Mouse (Mus musculus) intestine, embryonic 16.5 days (tissue): ENCODE results near the gene Odf3l2. TPM values are rescaled to one million over a fixed set of nuclear protein-coding genes. Genes with fewer than 3 reads are reported as not detected.

Experiments used
- ATAC-seq: fragments of 200-750 bp; cut with Nextera tagmentation; 2 replicates; pipeline ENCODE4 v1.8.0; 2017; ENCODE audit warnings: moderate TSS enrichment, moderate library complexity
- H3K27ac ChIP-seq: fragments of 300-500 bp; sonication (generic); 2 replicates; pipeline ENCODE4 v1.5.1; 2014; ENCODE audit warnings: mild to moderate bottlenecking, low read length
- H3K27me3 ChIP-seq: fragments of 300-500 bp; sonication (generic); replicated peaks from 2 replicates; pipeline ENCODE4 v1.6.1; 2014; ENCODE audit warnings: low read length, control low read depth, mixed read lengths; ENCODE audit not compliant: control insufficient read depth, insufficient read depth
- H3K36me3 ChIP-seq: fragments of 300-500 bp; sonication (generic); 2 replicates; pipeline ENCODE4 v1.6.1; 2014; ENCODE audit warnings: low read length, control low read depth; ENCODE audit not compliant: control insufficient read depth, insufficient read depth
- H3K4me1 ChIP-seq: fragments of 300-500 bp; sonication (generic); 2 replicates; pipeline ENCODE4 v1.6.1; 2014; ENCODE audit warnings: low read length, control low read depth, mixed read lengths; ENCODE audit not compliant: control insufficient read depth, insufficient read depth
- H3K4me2 ChIP-seq: fragments of 300-500 bp; sonication (generic); 2 replicates; pipeline ENCODE4 v1.6.1; 2014; ENCODE audit warnings: low read depth, low read length, control low read depth
- H3K4me3 ChIP-seq: fragments of 300-500 bp; sonication (generic); 2 replicates; pipeline ENCODE4 v1.5.1; 2014; ENCODE audit warnings: mild to moderate bottlenecking, low read length
- H3K9ac ChIP-seq: fragments of 300-500 bp; sonication (generic); 2 replicates; pipeline ENCODE4 v1.6.1; 2014; ENCODE audit warnings: low read depth, low read length
- H3K9me3 ChIP-seq: fragments of 300-500 bp; sonication (generic); 2 replicates; pipeline ENCODE4 v1.6.1; 2016; ENCODE audit warnings: low read length, control low read depth; ENCODE audit not compliant: control insufficient read depth
- WGBS: fragments of 180-500 bp; shearing (Covaris S2); extraction: QIAGEN DNeasy Blood & Tissue Kit; methylation state at CpG from one replicate; pipeline ENCODE4 v1.1.7; 2014; 5-methylcytosine and 5-hydroxymethylcytosine counted together
- polyA plus RNA-seq: library from polyadenylated mRNA; unstranded; fragments of >200 nt; fragmentation: Nextera tagmentation; extraction: Ambion mirVana; gene quantifications from 2 replicates; pipeline ENCODE4 v1.2.1, GENCODE M21; 2015

Odf3l2 gene
- polyA plus RNA-seq, 1 experiment from 2014 or later, result not detected

- Histone ChIP-seq H3K27me3 (peaks cover 10% of the 10 kb centered on the region; the same call in 1 of the 2 replicates), H3K27ac (peak within 1 kb of the TSS; percentile 33; the same call in 1 of the 2 replicates), H3K9ac (peak within 1 kb of the TSS; percentile 64), H3K4me2 (peak within 1 kb of the TSS; percentile 94), H3K4me1 (peaks cover 16% of the 10 kb centered on the region), H3K4me3 (peak within 1 kb of the TSS; percentile 57), H3K36me3 (no peaks in the 10 kb centered on the region), H3K9me3 (no peaks in the 10 kb centered on the region)
- ATAC-seq, result peak; percentile 71
- under 1% methylated on average over 99 of the region's 116 CpGs for WGBS
Observed at GRCm38 (mm10) chr10:79637128-79638110, 8.1 kb downstream of the Odf3l2 start, which contains the start of gene Shc2. Gene Shc2 (minus strand): TSS chr10:79637918.

GRCm38 (mm10) chr10:79636287-79636686, 9.3 kb downstream of the Odf3l2 start:
- H3K4me2 ChIP-seq, result no peak overlapping the region
- no peak overlapping the region for H3K9ac ChIP-seq
- no peak for ATAC-seq
- no peak overlapping the region for H3K27ac ChIP-seq
- H3K4me3 ChIP-seq, result no peak overlapping the region
- H3K4me1 ChIP-seq, result peaks cover 16% of the 10 kb centered on the region
- H3K27me3 ChIP-seq, result peaks cover 10% of the 10 kb centered on the region; the same call in 1 of the 2 replicates
- 83% methylated on average over 8 of the region's 8 CpGs for WGBS
- H3K9me3 ChIP-seq, result no peaks in the 10 kb centered on the region
- no peaks in the 10 kb centered on the region for H3K36me3 ChIP-seq

GRCm38 (mm10) chr10:79633006-79633777, 12.3 kb downstream of the Odf3l2 start:
- no peak overlapping the region for H3K4me2 ChIP-seq
- peaks cover 2% of the 10 kb centered on the region for H3K4me1 ChIP-seq
- H3K9ac ChIP-seq, result no peak overlapping the region
- H3K27me3 ChIP-seq, result peaks cover 2% of the 10 kb centered on the region; the same call in 1 of the 2 replicates
- no peak overlapping the region for H3K4me3 ChIP-seq
- no peaks in the 10 kb centered on the region for H3K36me3 ChIP-seq
- 81% methylated on average over 17 of the region's 17 CpGs for WGBS
- no peak overlapping the region for H3K27ac ChIP-seq
- ATAC-seq, result no peak
- no peaks in the 10 kb centered on the region for H3K9me3 ChIP-seq

- Histone ChIP-seq H3K27ac (no peak overlapping the region), H3K36me3 (no peaks in the 10 kb centered on the region), H3K4me3 (no peak overlapping the region), H3K4me2 (no peak overlapping the region), H3K9me3 (no peaks in the 10 kb centered on the region), H3K4me1 (no peaks in the 10 kb centered on the region), H3K27me3 (no peaks in the 10 kb centered on the region), H3K9ac (no peak overlapping the region)
- WGBS, result 78% methylated on average over 4 of the region's 4 CpGs
- ATAC-seq, result no peak
Observed at GRCm38 (mm10) chr10:79631432-79631831, 14.1 kb downstream of the Odf3l2 start.

- 86% methylated on average over 5 of the region's 5 CpGs for WGBS
Observed at GRCm38 (mm10) chr10:79628377-79628776, 17.2 kb downstream of the Odf3l2 start.

GRCm38 (mm10) chr10:79626156-79626555, 19.4 kb downstream of the Odf3l2 start:
- 80% methylated on average over 10 of the region's 10 CpGs for WGBS

More at GRCm38 (mm10) chr10:79628377-79628776, 17.2 kb downstream of the Odf3l2 start:
- no peak overlapping the region for H3K4me2 ChIP-seq
- no peaks in the 10 kb centered on the region for H3K9me3 ChIP-seq
- H3K36me3 ChIP-seq, result no peaks in the 10 kb centered on the region
- H3K4me3 ChIP-seq, result no peak overlapping the region
- H3K4me1 ChIP-seq, result no peaks in the 10 kb centered on the region
- no peak overlapping the region for H3K27ac ChIP-seq
- H3K27me3 ChIP-seq, result no peaks in the 10 kb centered on the region
- no peak for ATAC-seq
- H3K9ac ChIP-seq, result no peak overlapping the region

GRCm38 (mm10) chr10:79625398-79625797, 20.1 kb downstream of the Odf3l2 start:
- ATAC-seq, result no peak
- WGBS, result 73% methylated on average over 9 of the region's 9 CpGs
- H3K27me3 ChIP-seq, result no peaks in the 10 kb centered on the region
- H3K9ac ChIP-seq, result no peak overlapping the region
- H3K4me3 ChIP-seq, result no peak overlapping the region
- H3K27ac ChIP-seq, result no peak overlapping the region
- no peak overlapping the region for H3K4me2 ChIP-seq
- no peaks in the 10 kb centered on the region for H3K9me3 ChIP-seq
- H3K36me3 ChIP-seq, result no peaks in the 10 kb centered on the region
- no peaks in the 10 kb centered on the region for H3K4me1 ChIP-seq

More at GRCm38 (mm10) chr10:79626156-79626555, 19.4 kb downstream of the Odf3l2 start:
- no peak overlapping the region for H3K27ac ChIP-seq
- H3K9me3 ChIP-seq, result no peaks in the 10 kb centered on the region
- H3K4me2 ChIP-seq, result no peak overlapping the region
- H3K27me3 ChIP-seq, result no peaks in the 10 kb centered on the region
- no peak for ATAC-seq
- no peak overlapping the region for H3K4me3 ChIP-seq
- H3K36me3 ChIP-seq, result no peaks in the 10 kb centered on the region
- H3K9ac ChIP-seq, result no peak overlapping the region
- no peaks in the 10 kb centered on the region for H3K4me1 ChIP-seq

GRCm38 (mm10) chr10:79623950-79624349, 21.6 kb downstream of the Odf3l2 start:
- no peak for ATAC-seq

GRCm38 (mm10) chr10:79616376-79616775, 29.2 kb downstream of the Odf3l2 start:
- peaks cover 21% of the 10 kb centered on the region for H3K27me3 ChIP-seq
- 87% methylated on average over 5 of the region's 5 CpGs for WGBS
- 0 out of 2 replicates have a peak, but pooled peaks cover 3% of the 10 kb centered on the region for H3K36me3 ChIP-seq
- ATAC-seq, result no peak
- H3K4me1 ChIP-seq, result peaks cover 12% of the 10 kb centered on the region
- no peak overlapping the region for H3K4me3 ChIP-seq
- H3K9me3 ChIP-seq, result no peaks in the 10 kb centered on the region
- no peak overlapping the region for H3K9ac ChIP-seq
- H3K4me2 ChIP-seq, result no peak overlapping the region
- H3K27ac ChIP-seq, result peak overlapping the region; percentile 23; the same call in 1 of the 2 replicates

More at GRCm38 (mm10) chr10:79623950-79624349, 21.6 kb downstream of the Odf3l2 start:
- Histone ChIP-seq H3K9ac (no peak overlapping the region), H3K36me3 (0 out of 2 replicates have a peak, but pooled peaks cover 3% of the 10 kb centered on the region), H3K4me1 (no peaks in the 10 kb centered on the region), H3K27ac (no peak overlapping the region), H3K9me3 (no peaks in the 10 kb centered on the region), H3K27me3 (no peaks in the 10 kb centered on the region), H3K4me3 (no peak overlapping the region), H3K4me2 (no peak overlapping the region)
- 73% methylated on average over 12 of the region's 12 CpGs for WGBS
